Mouse (Mus musculus) neural tube, embryonic 11.5 days (tissue): Measurements from ENCODE around the gene Nme9. TPM values are rescaled to one million over a fixed set of nuclear protein-coding genes. Genes with fewer than 3 reads are reported as not detected.

Experiments
- ATAC-seq: fragments of 200-750 bp; cut with Nextera tagmentation; 2 replicates; pipeline ENCODE4 v1.8.0; 2017; ENCODE audit warnings: moderate number of reproducible peaks, mild to moderate bottlenecking, moderate TSS enrichment, moderate library complexity; ENCODE audit not compliant: insufficient read depth, low FRiP score, low TSS enrichment
- DNase-seq: peaks from one replicate; pipeline ENCODE4 v3.0.0-alpha.2; 2015; ENCODE audit warnings: low spot score
- H3K27ac ChIP-seq: fragments of 300-500 bp; sonication (generic); 2 replicates; pipeline ENCODE4 v1.5.1; 2014; ENCODE audit warnings: low read depth, mild to moderate bottlenecking, low read length
- H3K27me3 ChIP-seq: fragments of 300-500 bp; sonication (generic); 2 replicates; pipeline ENCODE4 v1.6.1; 2014; ENCODE audit warnings: mild to moderate bottlenecking, low read length, mixed read lengths; ENCODE audit not compliant: control insufficient read depth, insufficient read depth
- H3K36me3 ChIP-seq: fragments of 300-500 bp; sonication (generic); 2 replicates; pipeline ENCODE4 v1.6.1; 2014; ENCODE audit warnings: mild to moderate bottlenecking, low read length, moderate library complexity, mixed read lengths; ENCODE audit not compliant: control insufficient read depth, insufficient read depth
- H3K4me1 ChIP-seq: fragments of 300-500 bp; sonication (generic); 2 replicates; pipeline ENCODE4 v1.6.1; 2014; ENCODE audit warnings: low read length, mixed read lengths; ENCODE audit not compliant: control insufficient read depth, insufficient read depth
- H3K4me2 ChIP-seq: fragments of 300-500 bp; sonication (generic); 2 replicates; pipeline ENCODE4 v1.6.1; 2014; ENCODE audit warnings: low read depth, mild to moderate bottlenecking, moderate library complexity
- H3K4me3 ChIP-seq: fragments of 300-500 bp; sonication (generic); 2 replicates; pipeline ENCODE4 v1.5.1; 2014; ENCODE audit warnings: low read depth, low read length
- H3K9ac ChIP-seq: fragments of 300-500 bp; sonication (generic); 2 replicates; pipeline ENCODE4 v1.6.1; 2014; ENCODE audit warnings: mild to moderate bottlenecking, low read length
- H3K9me3 ChIP-seq: fragments of 300-500 bp; sonication (generic); 2 replicates; pipeline ENCODE4 v1.6.1; 2016; ENCODE audit warnings: low read length; ENCODE audit not compliant: control insufficient read depth
- WGBS: fragments of 180-500 bp; shearing (Covaris S2); extraction: QIAGEN DNeasy Blood & Tissue Kit; methylation state at CpG from one replicate; pipeline ENCODE4 v1.1.7; 2014; 5-methylcytosine and 5-hydroxymethylcytosine counted together
- polyA plus RNA-seq: library from polyadenylated mRNA; unstranded; fragments of >200 nt; fragmentation: Nextera tagmentation; extraction: Ambion mirVana; gene quantifications from 2 replicates; pipeline ENCODE4 v1.2.1, GENCODE M21; 2014

Nme9 gene
- polyA plus RNA-seq, 1 experiment from 2014 or later: not detected

- ATAC-seq: peak; percentile 31; the same call in 1 of the 2 replicates
- Histone ChIP-seq H3K9ac (peak overlapping the region; percentile 90), H3K4me1 (peaks cover 8% of the 10 kb centered on the region), H3K4me3 (peak overlapping the region; percentile 82), H3K27ac (no peak overlapping the region), H3K36me3 (no peaks in the 10 kb centered on the region), H3K4me2 (peak overlapping the region; percentile 87), H3K27me3 (peaks cover 20% of the 10 kb centered on the region), H3K9me3 (no peaks in the 10 kb centered on the region)
- WGBS: 46% methylated on average over 14 of the region's 14 CpGs
- peak; percentile 33 for DNase-seq
These were observed 16.2 kb upstream of the Nme9 start for GRCm38 (mm10) chr9:99434892-99435618.

- Histone ChIP-seq H3K9me3 (no peaks in the 10 kb centered on the region), H3K27me3 (peaks cover 20% of the 10 kb centered on the region), H3K4me1 (peaks cover 8% of the 10 kb centered on the region), H3K4me3 (peak overlapping the region; percentile 82), H3K27ac (peak overlapping the region; percentile 72; the same call in 1 of the 2 replicates), H3K4me2 (peak overlapping the region; percentile 87), H3K36me3 (no peaks in the 10 kb centered on the region), H3K9ac (peak overlapping the region; percentile 90)
- 15% methylated on average over 16 of the region's 16 CpGs for WGBS
- DNase-seq (peak; percentile 26), ATAC-seq (peak; percentile 42; the same call in 1 of the 2 replicates)
These were observed 15.6 kb upstream of the Nme9 start for GRCm38 (mm10) chr9:99435619-99436181.

- peak; percentile 79 for ATAC-seq
- peak overlapping the region; percentile 72; the same call in 1 of the 2 replicates for H3K27ac ChIP-seq
- no peaks in the 10 kb centered on the region for H3K36me3 ChIP-seq
- under 1% methylated on average over 73 of the region's 86 CpGs for WGBS
- peak overlapping the region; percentile 87 for H3K4me2 ChIP-seq
- no peaks in the 10 kb centered on the region for H3K9me3 ChIP-seq
- peak overlapping the region; percentile 82 for H3K4me3 ChIP-seq
- H3K9ac ChIP-seq: peak overlapping the region; percentile 90
- H3K4me1 ChIP-seq: peaks cover 8% of the 10 kb centered on the region
- H3K27me3 ChIP-seq: peaks cover 20% of the 10 kb centered on the region
- DNase-seq: peak; percentile 75
These were observed 14.9 kb upstream of the Nme9 start for GRCm38 (mm10) chr9:99436182-99437030.

- peak within 1 kb of the TSS; percentile 72; the same call in 1 of the 2 replicates for H3K27ac ChIP-seq
- DNase-seq: no peak
- peaks cover 8% of the 10 kb centered on the region for H3K4me1 ChIP-seq
- no peaks in the 10 kb centered on the region for H3K9me3 ChIP-seq
- peak within 1 kb of the TSS; percentile 90 for H3K9ac ChIP-seq
- WGBS: 16% methylated on average over 27 of the region's 27 CpGs
- H3K4me2 ChIP-seq: peak within 1 kb of the TSS; percentile 87
- peak within 1 kb of the TSS; percentile 82 for H3K4me3 ChIP-seq
- H3K27me3 ChIP-seq: peaks cover 20% of the 10 kb centered on the region
- no peak for ATAC-seq
- H3K36me3 ChIP-seq: no peaks in the 10 kb centered on the region
These were observed 14.1 kb upstream of the Nme9 start, which contains the start of gene Mras for GRCm38 (mm10) chr9:99437031-99437764. TSS of gene Mras (minus strand) at chr9:99437381.

GRCm38 (mm10) chr9:99437781-99438565 is 13.3 kb upstream of the Nme9 start:
- ATAC-seq: no peak
- H3K36me3 ChIP-seq: no peaks in the 10 kb centered on the region
- WGBS: 82% methylated on average over 12 of the region's 12 CpGs
- no peak for DNase-seq
- H3K4me3 ChIP-seq: no peak overlapping the region
- H3K4me2 ChIP-seq: no peak overlapping the region
- no peak overlapping the region for H3K9ac ChIP-seq
- peaks cover 8% of the 10 kb centered on the region for H3K4me1 ChIP-seq
- H3K27me3 ChIP-seq: peaks cover 20% of the 10 kb centered on the region
- no peak overlapping the region for H3K27ac ChIP-seq
- H3K9me3 ChIP-seq: no peaks in the 10 kb centered on the region

GRCm38 (mm10) chr9:99439064-99439463 is 12.2 kb upstream of the Nme9 start:
- 90% methylated on average over 8 of the region's 8 CpGs for WGBS
- no peak overlapping the region for H3K4me3 ChIP-seq

GRCm38 (mm10) chr9:99440941-99441340 is 10.3 kb upstream of the Nme9 start:
- 83% methylated on average over 5 of the region's 5 CpGs for WGBS
- DNase-seq: no peak

More at GRCm38 (mm10) chr9:99439064-99439463, 12.2 kb upstream of the Nme9 start:
- H3K27me3 ChIP-seq: peaks cover 20% of the 10 kb centered on the region
- H3K4me2 ChIP-seq: no peak overlapping the region
- DNase-seq: no peak
- H3K27ac ChIP-seq: no peak overlapping the region
- H3K4me1 ChIP-seq: peaks cover 8% of the 10 kb centered on the region
- no peak overlapping the region for H3K9ac ChIP-seq
- no peaks in the 10 kb centered on the region for H3K36me3 ChIP-seq
- no peaks in the 10 kb centered on the region for H3K9me3 ChIP-seq
- ATAC-seq: no peak

More at GRCm38 (mm10) chr9:99440941-99441340, 10.3 kb upstream of the Nme9 start:
- Histone ChIP-seq H3K4me1 (0 out of 2 replicates have a peak, but pooled peaks cover under 1% of the 10 kb centered on the region), H3K27ac (no peak overlapping the region), H3K36me3 (no peaks in the 10 kb centered on the region), H3K4me3 (no peak overlapping the region), H3K9me3 (no peaks in the 10 kb centered on the region), H3K9ac (no peak overlapping the region), H3K27me3 (peaks cover 20% of the 10 kb centered on the region), H3K4me2 (no peak overlapping the region)
- ATAC-seq: no peak
